Comparison of ENCODE assay signal across 15 mouse cellular contexts in genomic region chr8:48449625-48450024, GRCm38 (mm10).
DNase-seq lines count a peak whose midpoint lies in the region; ATAC-seq and TF ChIP-seq lines count a peak whose summit lies in the region.
"Had no signal": no experiment of that assay in that cellular context is flagged by ENCODE, and none has a peak within 500 bp of the region (broad histone marks: within the 10 kb centered on the region; RNA-seq: fewer than 3 reads in every experiment).

No protein-coding gene starts in this region.

- no peak for TF ChIP-seq CTCF in lung, adult 2 months (IDR thresholded peaks at IDR 0.05; ENCODE audit: insufficient read depth, low read length)

- H3K9ac ChIP-seq in forebrain, embryonic 13.5 days = no peak overlapping the region
- no peak overlapping the region for H3K9ac ChIP-seq in limb, embryonic 11.5 days (ENCODE audit: low read length)
- H3K9ac ChIP-seq in limb, embryonic 14.5 days (ENCODE audit: low read depth, low read length, severe bottlenecking) = no peak overlapping the region
- H3K9ac ChIP-seq: stomach, embryonic 15.5 days had no signal

- no peak overlapping the region for H3K27ac ChIP-seq in forebrain, embryonic 10.5 days
- H3K27ac ChIP-seq in forebrain, embryonic 13.5 days = no peak overlapping the region
- no peak overlapping the region for H3K27ac ChIP-seq in limb, embryonic 11.5 days (replicated peaks; ENCODE audit: low read depth, low read length)
- H3K27ac ChIP-seq in limb, embryonic 10.5 days = no peak overlapping the region
- no peak overlapping the region for H3K27ac ChIP-seq in limb, embryonic 14.5 days (replicated peaks; ENCODE audit: low read depth, low read length)
- H3K27ac ChIP-seq: layer of hippocampus, adult 2 months; left cerebral cortex, adult 2 months; stomach, embryonic 15.5 days had no signal

- no peak for ATAC-seq in forebrain, embryonic 13.5 days
- no peak for ATAC-seq in limb, embryonic 11.5 days (ENCODE audit: insufficient number of reproducible peaks, low FRiP score, low TSS enrichment, low read depth)
- no peak for ATAC-seq in limb, embryonic 14.5 days (ENCODE audit: low FRiP score, low read depth)
- ATAC-seq: intestine, embryonic 16.5 days had no signal

- TF ChIP-seq POLR2A in limb, embryonic 14.5 days (IDR thresholded peaks at IDR 0.05; ENCODE audit: borderline replicate concordance, extremely low read depth, insufficient read depth, insufficient read length) = no peak
- no peak for TF ChIP-seq POLR2A in lung, adult 2 months (IDR thresholded peaks at IDR 0.05; ENCODE audit: borderline replicate concordance, extremely low read depth, low read depth, low read length)

- WGBS in forebrain, embryonic 10.5 days = 2% methylated on average over 3 of the region's 3 CpGs
- 6% methylated on average over 3 of the region's 3 CpGs for WGBS in forebrain, embryonic 13.5 days
- WGBS in limb, embryonic 11.5 days = 3% methylated on average over 3 of the region's 3 CpGs
- WGBS in limb, embryonic 10.5 days = 2% methylated on average over 3 of the region's 3 CpGs
- WGBS in limb, embryonic 14.5 days = 3% methylated on average over 3 of the region's 3 CpGs
- WGBS in lung, adult 2 months = 24% methylated on average over 3 of the region's 3 CpGs

- peaks cover 5% of the 10 kb centered on the region for H3K36me3 ChIP-seq in forebrain, embryonic 10.5 days (replicated peaks)
- no peaks in the 10 kb centered on the region for H3K36me3 ChIP-seq in forebrain, embryonic 13.5 days (ENCODE audit: poor library complexity, severe bottlenecking)
- H3K36me3 ChIP-seq in limb, embryonic 11.5 days (ENCODE audit: control insufficient read depth, insufficient read depth, low read length) = no peaks in the 10 kb centered on the region
- H3K36me3 ChIP-seq in limb, embryonic 10.5 days = 0 out of 2 replicates have a peak, but pooled peaks cover 3% of the 10 kb centered on the region
- H3K36me3 ChIP-seq in limb, embryonic 14.5 days (ENCODE audit: control insufficient read depth, insufficient read depth, low read length) = no peaks in the 10 kb centered on the region
- H3K36me3 ChIP-seq: stomach, embryonic 15.5 days had no signal

- H3K4me3 ChIP-seq in forebrain, embryonic 10.5 days = no peak overlapping the region
- no peak overlapping the region for H3K4me3 ChIP-seq in forebrain, embryonic 13.5 days
- H3K4me3 ChIP-seq in limb, embryonic 11.5 days (ENCODE audit: low read depth, low read length) = no peak overlapping the region
- H3K4me3 ChIP-seq in limb, embryonic 10.5 days = no peak overlapping the region
- H3K4me3 ChIP-seq in limb, embryonic 14.5 days (replicated peaks; ENCODE audit: low read length) = no peak overlapping the region
- H3K4me3 ChIP-seq in lung, adult 2 months (replicated peaks; ENCODE audit: extremely low read depth, low read depth, low read length) = no peak overlapping the region
- H3K4me3 ChIP-seq: layer of hippocampus, adult 2 months; left cerebral cortex, adult 2 months; stomach, embryonic 15.5 days had no signal

- no peak overlapping the region for H3K4me2 ChIP-seq in forebrain, embryonic 13.5 days
- H3K4me2 ChIP-seq in limb, embryonic 11.5 days (ENCODE audit: low read depth, severe bottlenecking) = no peak overlapping the region
- H3K4me2 ChIP-seq in limb, embryonic 14.5 days (replicated peaks; ENCODE audit: low read depth, low read length, severe bottlenecking) = no peak overlapping the region
- H3K4me2 ChIP-seq: stomach, embryonic 15.5 days had no signal

- H3K9me3 ChIP-seq in forebrain, embryonic 10.5 days = no peaks in the 10 kb centered on the region
- H3K9me3 ChIP-seq in forebrain, embryonic 13.5 days (replicated peaks) = no peaks in the 10 kb centered on the region
- H3K9me3 ChIP-seq in limb, embryonic 11.5 days (ENCODE audit: control insufficient read depth, low read length) = no peaks in the 10 kb centered on the region
- H3K9me3 ChIP-seq in limb, embryonic 10.5 days (replicated peaks) = no peaks in the 10 kb centered on the region
- no peaks in the 10 kb centered on the region for H3K9me3 ChIP-seq in limb, embryonic 14.5 days (ENCODE audit: control insufficient read depth, low read length)
- H3K9me3 ChIP-seq: stomach, embryonic 15.5 days had no signal

- DNase-seq in forebrain, embryonic 10.5 days (ENCODE audit: extremely low spot score, low spot score) = peak; percentile 24
- DNase-seq in limb, embryonic 11.5 days (ENCODE audit: low spot score) = peak; percentile 40
- no peak for DNase-seq in limb, embryonic 10.5 days (ENCODE audit: low spot score)
- DNase-seq in embryo, embryonic 11.5 days (ENCODE audit: low read depth, low spot score) = peak; percentile 37
- DNase-seq in limb, embryonic 14.5 days (ENCODE audit: low spot score) = peak; percentile 48
- DNase-seq in cerebellum, adult 9-10 months = no peak
- no peak for DNase-seq in lung, adult 2 months
- DNase-seq: adrenal gland, postnatal 25 days; cerebellum, postnatal 10 days had no signal

- H3K27me3 ChIP-seq in forebrain, embryonic 10.5 days (ENCODE audit: poor library complexity, severe bottlenecking) = no peaks in the 10 kb centered on the region
- H3K27me3 ChIP-seq in forebrain, embryonic 13.5 days = peaks cover 8% of the 10 kb centered on the region; the same call in 1 of the 2 replicates
- H3K27me3 ChIP-seq in limb, embryonic 11.5 days (ENCODE audit: control insufficient read depth, insufficient read depth, low read length) = no peaks in the 10 kb centered on the region
- H3K27me3 ChIP-seq in limb, embryonic 10.5 days (ENCODE audit: low read depth, poor library complexity, severe bottlenecking) = no peaks in the 10 kb centered on the region
- H3K27me3 ChIP-seq in limb, embryonic 14.5 days (ENCODE audit: control insufficient read depth, insufficient read depth, low read length) = no peaks in the 10 kb centered on the region
- H3K27me3 ChIP-seq: CH12.LX; stomach, embryonic 15.5 days had no signal

- peaks cover 39% of the 10 kb centered on the region for H3K4me1 ChIP-seq in forebrain, embryonic 10.5 days
- peaks cover 36% of the 10 kb centered on the region for H3K4me1 ChIP-seq in forebrain, embryonic 13.5 days
- H3K4me1 ChIP-seq in limb, embryonic 11.5 days (ENCODE audit: control insufficient read depth, insufficient read depth, low read length) = peaks cover 11% of the 10 kb centered on the region; the same call in 1 of the 2 replicates
- peaks cover 36% of the 10 kb centered on the region for H3K4me1 ChIP-seq in limb, embryonic 10.5 days
- peaks cover 27% of the 10 kb centered on the region for H3K4me1 ChIP-seq in limb, embryonic 14.5 days (ENCODE audit: control insufficient read depth, insufficient read depth, low read length)
- H3K4me1 ChIP-seq in lung, adult 2 months (ENCODE audit: control insufficient read depth, insufficient read depth, low read length) = no peaks in the 10 kb centered on the region
- H3K4me1 ChIP-seq: stomach, embryonic 15.5 days had no signal

Comparison
In these comparisons a context has a peak if more than half of its experiments do, and no peak if none do; other contexts are left out.
1. DNase-seq: peak in forebrain, embryonic 10.5 days (single experiment), limb, embryonic 11.5 days (single experiment), embryo, embryonic 11.5 days (single experiment) and limb, embryonic 14.5 days (single experiment); none in limb, embryonic 10.5 days (single experiment), cerebellum, adult 9-10 months (single experiment) and lung, adult 2 months (single experiment).